Mouse (Mus musculus) liver, embryonic 15.5 days (tissue): ENCODE measurements around the gene Prrc2b. TPM values are rescaled to one million over a fixed set of nuclear protein-coding genes. Genes with fewer than 3 reads are reported as not detected.

Experiments
- ATAC-seq: fragments of 200-750 bp; cut with Nextera tagmentation; 2 replicates; pipeline ENCODE4 v1.8.0; 2017; ENCODE audit warnings: moderate number of reproducible peaks, mild to moderate bottlenecking, moderate library complexity; ENCODE audit not compliant: insufficient read depth
- H3K27ac ChIP-seq: fragments of 300-500 bp; sonication (generic); replicated peaks from 2 replicates; pipeline ENCODE4 v1.5.1; 2015; ENCODE audit warnings: mild to moderate bottlenecking, inconsistent platforms
- H3K27me3 ChIP-seq: fragments of 300-500 bp; sonication (generic); 2 replicates; pipeline ENCODE4 v1.6.1; 2015; ENCODE audit warnings: mild to moderate bottlenecking, inconsistent platforms
- H3K36me3 ChIP-seq: fragments of 300-500 bp; sonication (generic); replicated peaks from 2 replicates; pipeline ENCODE4 v1.6.1; 2015; ENCODE audit warnings: moderate library complexity, mild to moderate bottlenecking, inconsistent platforms
- H3K4me1 ChIP-seq: fragments of 300-500 bp; sonication (generic); replicated peaks from 2 replicates; pipeline ENCODE4 v1.6.1; 2015; ENCODE audit warnings: inconsistent platforms
- H3K4me2 ChIP-seq: fragments of 300-500 bp; sonication (generic); 2 replicates; pipeline ENCODE4 v1.6.1; 2015; ENCODE audit warnings: moderate library complexity, mild to moderate bottlenecking, inconsistent platforms
- H3K4me3 ChIP-seq: fragments of 300-500 bp; sonication (generic); replicated peaks from 2 replicates; pipeline ENCODE4 v1.5.1; 2015; ENCODE audit warnings: mild to moderate bottlenecking, inconsistent platforms
- H3K9ac ChIP-seq: fragments of 300-500 bp; sonication (generic); 2 replicates; pipeline ENCODE4 v1.6.1; 2015; ENCODE audit warnings: moderate library complexity, mild to moderate bottlenecking, inconsistent platforms
- H3K9me3 ChIP-seq: fragments of 300-500 bp; sonication (generic); replicated peaks from 2 replicates; pipeline ENCODE4 v1.6.1; 2016; ENCODE audit warnings: inconsistent platforms
- WGBS: fragments of 180-500 bp; shearing (Covaris S2); methylation state at CpG from one replicate; pipeline ENCODE4 v1.1.7; 2015; ENCODE audit warnings: mixed read lengths; ENCODE audit not compliant: insufficient replicate concordance; 5-methylcytosine and 5-hydroxymethylcytosine counted together
- polyA plus RNA-seq: library from polyadenylated mRNA; unstranded; fragments of >200 nt; fragmentation: Nextera tagmentation; extraction: Ambion mirVana; gene quantifications from 2 replicates; pipeline ENCODE4 v1.2.1, GENCODE M21; 2015

Gene Prrc2b
- polyA plus RNA-seq, 1 experiment from 2014 or later, result 8.3 TPM

GRCm38 (mm10) chr2:32215576-32215975 lies 64.7 kb downstream of the Prrc2b start:
- Histone ChIP-seq H3K4me1 (no peaks in the 10 kb centered on the region), H3K4me3 (no peak overlapping the region), H3K27ac (no peak overlapping the region), H3K4me2 (no peak overlapping the region), H3K9me3 (no peaks in the 10 kb centered on the region), H3K9ac (no peak overlapping the region), H3K36me3 (peaks cover 100% of the 10 kb centered on the region), H3K27me3 (no peaks in the 10 kb centered on the region)
- ATAC-seq, result no peak
- 80% methylated on average over 10 of the region's 10 CpGs for WGBS

GRCm38 (mm10) chr2:32216506-32216905 lies 65.6 kb downstream of the Prrc2b start:
- H3K27me3 ChIP-seq, result no peaks in the 10 kb centered on the region
- WGBS, result 77% methylated on average over 10 of the region's 10 CpGs
- H3K9ac ChIP-seq, result no peak overlapping the region
- H3K27ac ChIP-seq, result no peak overlapping the region
- no peaks in the 10 kb centered on the region for H3K4me1 ChIP-seq
- ATAC-seq, result no peak
- no peak overlapping the region for H3K4me3 ChIP-seq
- no peak overlapping the region for H3K4me2 ChIP-seq
- H3K36me3 ChIP-seq, result peaks cover 100% of the 10 kb centered on the region
- H3K9me3 ChIP-seq, result no peaks in the 10 kb centered on the region

- no peak for ATAC-seq
- Histone ChIP-seq H3K27me3 (no peaks in the 10 kb centered on the region), H3K27ac (no peak overlapping the region), H3K4me2 (no peak overlapping the region), H3K9ac (no peak overlapping the region), H3K4me3 (no peak overlapping the region), H3K4me1 (no peaks in the 10 kb centered on the region), H3K9me3 (no peaks in the 10 kb centered on the region), H3K36me3 (peaks cover 100% of the 10 kb centered on the region)
- 80% methylated on average over 8 of the region's 8 CpGs for WGBS
These were observed 66.8 kb downstream of the Prrc2b start for GRCm38 (mm10) chr2:32217656-32218055.

DNA sequence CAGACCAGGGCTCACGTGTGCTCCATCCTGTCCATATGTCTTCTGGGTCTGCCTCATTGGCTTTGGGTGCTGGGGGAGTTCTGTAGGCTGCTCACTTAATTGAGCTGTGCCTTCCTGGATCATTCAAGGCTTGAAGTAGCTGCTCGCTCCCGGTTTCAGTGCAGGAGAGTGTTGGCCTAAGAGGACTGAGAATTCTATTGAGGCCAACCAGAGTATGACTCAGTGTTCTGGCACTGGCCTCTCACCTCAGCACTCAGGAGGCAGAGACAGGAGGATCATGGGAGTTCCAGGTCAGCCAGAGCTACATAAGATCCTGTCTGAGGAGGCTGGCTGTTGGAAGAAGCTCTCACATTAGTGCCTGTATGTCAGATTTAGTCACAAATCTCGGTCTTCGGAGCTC lies 67.2 kb downstream of the Prrc2b start:
- Histone ChIP-seq H3K4me2 (no peak overlapping the region), H3K9ac (no peak overlapping the region), H3K27ac (no peak overlapping the region), H3K36me3 (peaks cover 100% of the 10 kb centered on the region), H3K4me1 (no peaks in the 10 kb centered on the region), H3K9me3 (no peaks in the 10 kb centered on the region), H3K4me3 (no peak overlapping the region), H3K27me3 (no peaks in the 10 kb centered on the region)
- WGBS, result 88% methylated on average over 5 of the region's 5 CpGs
- no peak for ATAC-seq

DNA sequence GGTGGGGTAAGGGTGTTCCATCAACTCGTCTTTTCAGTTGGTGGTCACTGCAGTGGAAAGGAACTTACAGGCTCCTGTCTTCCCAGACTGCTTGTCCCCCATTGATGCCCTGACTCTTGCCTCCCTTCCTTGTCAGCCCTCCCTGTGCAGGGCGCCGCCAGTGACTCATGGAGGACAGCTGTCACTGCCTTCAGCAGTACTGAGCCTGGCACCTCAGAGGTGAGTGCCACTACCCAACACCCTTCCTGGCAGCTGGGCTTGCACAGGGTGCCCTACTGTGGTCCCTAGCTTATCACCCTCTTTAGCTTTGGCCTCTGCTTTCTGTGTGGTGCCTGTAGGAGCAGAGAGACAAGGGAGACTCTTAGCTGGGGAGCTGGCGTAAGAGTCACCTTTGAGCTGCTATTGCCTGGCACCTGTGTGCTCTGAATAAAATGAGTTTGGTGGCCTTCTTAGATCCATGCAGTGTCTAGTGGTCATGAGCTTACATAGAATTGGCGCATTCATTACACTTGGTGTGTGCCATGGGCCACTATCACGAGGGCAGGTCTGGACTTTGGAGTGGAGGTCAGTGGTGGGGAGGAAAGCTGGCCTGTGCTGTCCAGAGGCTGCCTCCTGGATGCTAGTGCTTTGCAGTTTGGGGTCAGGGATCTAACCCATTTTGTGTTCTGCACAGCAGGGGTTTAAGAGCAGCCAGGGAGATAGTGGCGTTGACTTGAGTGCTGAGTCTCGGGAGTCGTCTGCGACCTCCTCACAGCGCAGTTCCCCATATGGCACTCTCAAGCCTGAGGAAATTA lies 67.9 kb downstream of the Prrc2b start:
- WGBS, result 83% methylated on average over 11 of the region's 11 CpGs
- Histone ChIP-seq H3K36me3 (peaks cover 100% of the 10 kb centered on the region), H3K4me1 (no peaks in the 10 kb centered on the region)

DNA sequence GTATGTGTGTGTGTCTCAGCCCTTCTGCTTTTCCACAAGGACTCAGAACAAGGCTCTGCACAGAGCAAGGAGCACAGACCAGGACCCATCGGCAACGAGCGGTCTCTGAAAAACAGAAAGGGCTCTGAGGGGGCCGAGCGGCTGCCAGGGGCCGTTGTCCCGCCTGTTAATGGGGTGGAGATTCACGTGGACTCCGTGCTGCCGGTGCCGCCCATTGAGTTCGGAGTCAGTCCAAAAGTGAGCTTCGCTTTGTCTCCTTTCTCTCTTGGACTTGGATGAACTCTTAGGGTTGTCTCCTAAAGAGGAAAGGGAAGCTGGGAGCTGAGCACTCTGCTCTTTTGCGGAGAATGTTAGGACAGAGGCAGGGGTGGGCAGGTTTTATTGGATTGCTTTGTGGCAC lies 68.6 kb downstream of the Prrc2b start:
- Histone ChIP-seq H3K9ac (no peak overlapping the region), H3K27me3 (no peaks in the 10 kb centered on the region), H3K4me1 (no peaks in the 10 kb centered on the region), H3K36me3 (peaks cover 100% of the 10 kb centered on the region), H3K4me2 (no peak overlapping the region), H3K27ac (no peak overlapping the region), H3K4me3 (no peak overlapping the region), H3K9me3 (no peaks in the 10 kb centered on the region)
- ATAC-seq, result no peak
- 91% methylated on average over 14 of the region's 14 CpGs for WGBS

More for the DNA sequence above, 67.9 kb downstream of the Prrc2b start:
- H3K4me2 ChIP-seq, result no peak overlapping the region
- ATAC-seq, result no peak
- no peak overlapping the region for H3K4me3 ChIP-seq
- H3K27me3 ChIP-seq, result no peaks in the 10 kb centered on the region
- no peak overlapping the region for H3K27ac ChIP-seq
- no peaks in the 10 kb centered on the region for H3K9me3 ChIP-seq
- no peak overlapping the region for H3K9ac ChIP-seq

DNA sequence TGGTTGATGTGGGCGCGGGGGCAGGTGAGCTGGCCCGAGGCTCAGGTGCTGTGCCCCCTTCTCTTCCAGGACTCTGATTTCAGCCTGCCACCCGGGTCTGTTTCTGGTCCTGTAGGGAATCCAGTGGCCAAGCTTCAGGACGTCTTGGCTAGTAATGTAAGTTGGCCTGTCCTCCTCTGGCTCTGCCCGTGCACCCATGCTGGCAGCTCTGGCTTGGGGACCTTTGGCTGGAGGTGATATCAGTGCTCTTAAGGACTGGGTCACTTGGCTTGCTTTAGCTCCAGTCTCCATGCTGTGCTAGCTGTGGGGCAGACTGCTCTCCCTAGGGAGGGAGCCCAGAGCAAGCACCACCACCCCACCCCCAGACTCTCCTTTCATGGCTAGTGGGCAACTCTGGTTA lies 69.1 kb downstream of the Prrc2b start:
- Histone ChIP-seq H3K36me3 (peaks cover 100% of the 10 kb centered on the region), H3K9me3 (no peaks in the 10 kb centered on the region), H3K4me3 (no peak overlapping the region), H3K27ac (no peak overlapping the region), H3K4me2 (no peak overlapping the region), H3K9ac (no peak overlapping the region), H3K27me3 (no peaks in the 10 kb centered on the region), H3K4me1 (no peaks in the 10 kb centered on the region)
- ATAC-seq, result no peak
- 82% methylated on average over 6 of the region's 6 CpGs for WGBS

DNA sequence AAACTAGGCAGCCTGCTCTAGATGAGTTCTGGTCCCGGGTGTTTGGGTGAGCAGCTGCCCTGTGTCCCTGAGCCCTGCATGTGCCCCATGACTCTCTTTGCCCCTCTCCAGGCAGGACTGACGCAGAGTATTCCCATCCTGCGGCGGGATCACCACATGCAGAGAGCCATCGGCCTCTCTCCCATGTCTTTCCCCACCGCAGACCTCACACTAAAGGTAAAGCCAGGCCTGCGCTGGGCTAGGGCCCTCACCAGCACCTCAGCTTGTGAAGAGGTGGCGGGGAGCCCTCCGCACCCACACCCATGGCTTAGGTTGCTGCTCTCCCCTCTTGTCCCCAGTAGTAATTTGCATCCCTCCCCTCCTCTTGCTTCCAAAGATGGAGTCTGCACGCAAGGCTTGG lies 70.1 kb downstream of the Prrc2b start:
- Histone ChIP-seq H3K4me3 (no peak overlapping the region), H3K27me3 (no peaks in the 10 kb centered on the region), H3K27ac (no peak overlapping the region), H3K9ac (no peak overlapping the region), H3K4me1 (no peaks in the 10 kb centered on the region), H3K9me3 (no peaks in the 10 kb centered on the region), H3K4me2 (no peak overlapping the region), H3K36me3 (peaks cover 100% of the 10 kb centered on the region)
- 91% methylated on average over 10 of the region's 10 CpGs for WGBS
- ATAC-seq, result no peak

- Histone ChIP-seq H3K4me3 (no peak overlapping the region), H3K36me3 (peaks cover 100% of the 10 kb centered on the region), H3K27me3 (no peaks in the 10 kb centered on the region), H3K4me1 (no peaks in the 10 kb centered on the region), H3K27ac (no peak overlapping the region), H3K9ac (no peak overlapping the region), H3K9me3 (no peaks in the 10 kb centered on the region), H3K4me2 (no peak overlapping the region)
- WGBS, result 80% methylated on average over 7 of the region's 7 CpGs
- ATAC-seq, result no peak
These were observed 70.7 kb downstream of the Prrc2b start for GRCm38 (mm10) chr2:32221577-32221976.

GRCm38 (mm10) chr2:32222057-32222456 lies 71.2 kb downstream of the Prrc2b start:
- Histone ChIP-seq H3K4me1 (no peaks in the 10 kb centered on the region), H3K27ac (no peak overlapping the region), H3K27me3 (no peaks in the 10 kb centered on the region), H3K9me3 (no peaks in the 10 kb centered on the region), H3K4me3 (no peak overlapping the region), H3K9ac (no peak overlapping the region), H3K36me3 (peaks cover 100% of the 10 kb centered on the region), H3K4me2 (no peak overlapping the region)
- WGBS, result 76% methylated on average over 10 of the region's 10 CpGs
- ATAC-seq, result no peak

DNA sequence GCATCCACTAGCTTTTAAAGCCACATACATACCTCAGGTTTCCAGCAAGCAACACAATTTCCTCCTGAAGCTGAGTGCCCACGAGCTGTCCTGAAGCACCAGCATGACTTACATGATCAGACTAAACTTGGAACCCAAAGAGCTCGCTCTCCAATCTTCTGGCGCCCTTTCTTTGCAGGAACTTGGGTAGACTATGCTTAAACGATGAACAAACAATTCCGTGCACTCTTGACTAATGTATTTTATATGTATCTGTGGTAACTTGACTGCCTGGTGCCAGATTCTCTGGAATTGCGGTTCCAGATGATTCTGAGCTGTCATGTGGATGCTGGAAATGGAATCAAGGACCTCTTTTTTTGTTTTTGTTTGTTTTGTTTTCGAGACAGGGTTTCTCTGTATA lies 84.6 kb downstream of the Prrc2b start:
- Histone ChIP-seq H3K27ac (peak overlapping the region; percentile 86), H3K9ac (peak overlapping the region; percentile 80), H3K36me3 (peaks cover 46% of the 10 kb centered on the region), H3K4me3 (peak overlapping the region; percentile 65), H3K27me3 (no peaks in the 10 kb centered on the region), H3K4me1 (peaks cover 43% of the 10 kb centered on the region), H3K9me3 (no peaks in the 10 kb centered on the region), H3K4me2 (peak overlapping the region; percentile 89)
- 23% methylated on average over 7 of the region's 7 CpGs for WGBS
- ATAC-seq, result no peak
